Mouse (Mus musculus) skeletal muscle tissue, adult 2 months (tissue): ENCODE results near the gene Ccdc32.

ENCODE experiments used
- DNase-seq: peaks from one replicate; pipeline ENCODE4 v3.0.0-alpha.2; 2012; ENCODE audit warnings: low read depth, low spot score

Gene Ccdc32

GRCm38 (mm10) chr2:119015604-119016180 lies 13.5 kb downstream of the Ccdc32 start:
- DNase-seq = peak; percentile 86

- no peak for DNase-seq
Observed at GRCm38 (mm10) chr2:119014989-119015388, 14.2 kb downstream of the Ccdc32 start.

- no peak for DNase-seq
Observed at GRCm38 (mm10) chr2:119009376-119009775, 19.8 kb downstream of the Ccdc32 start.

- DNase-seq = no peak
Observed at GRCm38 (mm10) chr2:119006886-119007285, 22.3 kb downstream of the Ccdc32 start.

GRCm38 (mm10) chr2:118999025-118999639 lies 30.1 kb downstream of the Ccdc32 start:
- DNase-seq = no peak

- no peak for DNase-seq
Observed at GRCm38 (mm10) chr2:118998115-118998866, 30.9 kb downstream of the Ccdc32 start.

GRCm38 (mm10) chr2:118996798-118997105 lies 32.4 kb downstream of the Ccdc32 start:
- DNase-seq = no peak

GRCm38 (mm10) chr2:118995919-118996797 lies 33.0 kb downstream of the Ccdc32 start:
- no peak for DNase-seq

GRCm38 (mm10) chr2:118995490-118995889 lies 33.7 kb downstream of the Ccdc32 start:
- no peak for DNase-seq

GRCm38 (mm10) chr2:118983812-118984211 lies 45.4 kb downstream of the Ccdc32 start:
- DNase-seq = no peak

GRCm38 (mm10) chr2:118980841-118981240 lies 48.4 kb downstream of the Ccdc32 start:
- no peak for DNase-seq

- no peak for DNase-seq
Observed at GRCm38 (mm10) chr2:118978064-118978463, 51.1 kb downstream of the Ccdc32 start.

- DNase-seq = no peak
Observed at GRCm38 (mm10) chr2:118976941-118977340, 52.3 kb downstream of the Ccdc32 start.

GRCm38 (mm10) chr2:118976282-118976929 lies 52.8 kb downstream of the Ccdc32 start:
- DNase-seq = peak; percentile 56

GRCm38 (mm10) chr2:118975855-118976254 lies 53.3 kb downstream of the Ccdc32 start:
- DNase-seq = no peak

- DNase-seq = peak; percentile 58
Observed at GRCm38 (mm10) chr2:118972687-118973376, 56.4 kb downstream of the Ccdc32 start.

GRCm38 (mm10) chr2:118972048-118972447 lies 57.1 kb downstream of the Ccdc32 start:
- no peak for DNase-seq

- no peak for DNase-seq
Observed at GRCm38 (mm10) chr2:118969585-118970147, 59.5 kb downstream of the Ccdc32 start.
